Mouse (Mus musculus) kidney, postnatal 36 days (tissue): ENCODE measurements at regions not wholly inside any gene's neighbourhood (a gene's known extent, or its start where the extent isn't known, plus 50 kb on each side); places are given as distances from the start of the nearest gene placed in this dataset.

ENCODE experiments used
- DNase-seq, 2 experiments: peaks; one replicate each; pipeline ENCODE4 v3.0.0; 2021 to 2022; ENCODE audit warnings: mixed read lengths in 2 of 2

DNA sequence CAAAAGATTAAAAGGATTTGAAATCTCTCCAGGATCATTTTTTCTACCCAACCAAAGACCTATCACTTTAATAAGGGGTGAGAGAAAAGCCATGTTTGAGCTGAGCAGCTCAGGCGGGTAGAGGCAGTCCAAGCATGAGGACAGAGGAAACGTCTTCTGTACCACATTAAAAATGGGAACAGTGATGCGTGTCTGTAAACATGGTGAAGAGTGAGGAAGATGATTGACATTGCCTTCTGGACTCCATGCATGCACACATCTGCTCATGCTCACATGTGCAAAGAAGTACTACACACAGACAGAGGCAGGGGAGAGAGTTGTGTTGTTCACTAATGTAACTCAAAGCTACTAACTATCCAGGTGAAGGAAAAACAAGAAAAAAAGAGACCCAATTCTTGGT, 243.4 kb upstream of the Htr2a start:
- DNase-seq: no peak

DNA sequence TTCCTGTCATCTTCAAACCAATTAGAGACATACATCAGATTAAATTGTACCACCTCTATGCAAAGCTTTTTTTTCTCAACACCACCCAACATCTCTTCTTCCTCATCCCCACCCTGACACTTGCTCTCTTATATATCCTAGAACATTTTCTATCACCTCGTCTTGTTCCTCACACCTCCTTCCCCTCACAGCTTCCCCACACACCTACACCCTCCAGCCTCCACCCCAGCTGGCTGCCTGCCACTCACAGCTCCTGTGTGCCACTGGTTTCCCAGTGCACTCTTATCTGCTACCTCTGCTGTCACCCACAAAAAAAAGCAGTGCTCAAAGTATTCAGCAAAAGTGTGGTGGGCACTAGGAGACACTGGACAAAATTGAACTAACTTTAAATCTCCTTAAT, 231.2 kb upstream of the Htr2a start:
- DNase-seq: no peak

DNA sequence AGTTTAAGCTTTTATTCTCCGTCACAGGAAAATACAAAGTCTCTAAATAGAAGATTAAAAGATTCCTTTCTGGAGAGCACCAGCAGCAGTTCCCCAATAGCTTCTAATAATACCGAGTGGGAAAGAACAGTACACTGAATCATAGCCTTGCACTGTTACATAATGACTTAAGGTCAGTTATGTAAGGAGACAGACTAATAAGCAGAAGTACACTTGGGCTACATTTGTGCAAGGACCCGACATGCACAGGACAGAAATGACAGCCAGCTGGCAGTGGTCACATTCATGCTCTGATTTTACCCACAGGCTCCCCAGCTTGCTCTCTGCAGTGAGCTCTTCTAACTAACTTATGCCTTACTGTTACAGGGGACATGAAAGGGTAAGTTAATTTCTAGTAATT, 212.4 kb upstream of the Htr2a start:
- DNase-seq: peak in 1 of 2 experiments; percentile 0

GRCm38 (mm10) chr14:74464027-74464682, 176.5 kb upstream of the Htr2a start:
- DNase-seq: peak; percentile 1 to 39

- DNase-seq: no peak
These were observed 145.1 kb upstream of the Htr2a start for GRCm38 (mm10) chr14:74495504-74495903.

DNA sequence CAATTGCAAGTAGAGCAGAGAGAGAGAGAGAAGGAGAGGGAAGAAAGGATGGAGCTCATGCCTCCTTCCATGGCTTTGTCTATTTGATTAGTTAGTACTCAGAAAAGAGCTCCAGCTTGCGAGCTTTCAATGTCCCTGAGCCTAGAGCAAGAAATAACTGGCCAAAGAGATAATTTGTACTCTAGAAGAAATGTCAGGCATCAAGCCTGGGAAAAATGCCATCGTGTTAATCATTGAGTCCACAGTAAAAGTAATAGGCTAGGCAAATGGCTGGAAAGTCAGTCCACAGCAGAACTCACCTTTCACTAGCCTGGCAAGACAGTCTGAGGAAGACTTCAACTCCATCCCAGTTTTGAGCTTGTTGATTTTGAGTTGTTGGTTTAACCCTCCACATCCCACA, 129.1 kb upstream of the Htr2a start:
- peak; percentile 33 to 64 for DNase-seq

- DNase-seq: no peak
These were observed 124.2 kb upstream of the Htr2a start for GRCm38 (mm10) chr14:74516451-74516850.

DNA sequence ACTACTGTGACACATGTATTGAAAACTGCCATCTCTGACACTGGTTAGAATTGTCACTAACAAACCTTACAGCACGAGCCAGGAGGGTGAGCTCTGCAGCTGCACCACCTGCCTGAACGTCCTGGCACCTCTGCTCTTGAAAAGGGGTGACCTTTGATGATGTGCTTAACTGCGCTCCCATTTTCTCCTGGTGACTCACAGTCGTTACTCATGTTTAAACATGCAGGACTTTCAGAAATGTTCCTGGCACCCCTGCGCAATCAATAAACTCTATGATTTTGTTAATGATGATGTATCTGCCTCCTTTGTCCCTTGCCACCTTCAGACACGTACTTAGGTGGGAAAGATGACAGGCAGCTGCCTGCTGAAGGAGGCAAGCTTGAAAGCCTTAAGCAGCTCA, 121.1 kb upstream of the Htr2a start:
- DNase-seq: no peak

DNA sequence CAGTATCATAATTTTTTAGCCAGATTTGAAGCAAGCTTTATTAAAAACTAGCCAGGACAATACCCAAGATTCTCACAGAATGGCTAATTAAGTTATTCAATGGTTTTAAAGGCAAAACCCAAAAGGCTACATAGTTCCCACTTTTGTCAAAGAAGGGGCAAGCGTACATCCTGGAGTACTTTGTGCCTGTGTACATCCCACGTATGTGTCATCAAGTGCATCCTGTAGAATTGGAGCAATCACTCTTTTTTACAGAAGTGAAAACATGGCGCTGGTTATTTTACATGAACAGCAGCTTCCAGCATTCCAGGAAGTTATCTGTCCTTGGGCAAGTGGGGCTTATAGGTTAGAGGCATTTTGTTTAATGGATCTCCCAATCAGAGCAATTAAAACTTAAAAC, 119.0 kb upstream of the Htr2a start:
- DNase-seq: no peak

DNA sequence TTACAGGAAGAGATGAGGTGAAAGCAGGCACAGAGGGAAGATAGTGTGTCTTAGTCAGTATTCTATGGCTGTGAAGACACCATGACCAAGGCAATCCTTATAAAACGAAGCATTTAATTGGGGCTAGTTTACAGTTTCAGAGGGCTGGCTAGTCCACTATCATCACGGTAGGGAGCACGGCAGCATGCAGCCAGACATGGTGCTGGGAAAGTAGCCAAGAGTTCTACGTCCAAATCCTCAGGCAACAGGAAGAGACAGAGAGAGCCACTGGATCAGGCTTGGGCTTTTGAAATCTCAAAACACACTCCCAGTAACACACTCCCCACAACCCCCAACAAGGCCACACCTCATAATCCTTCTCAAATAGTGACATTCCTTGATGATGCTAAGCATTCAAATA, 113.4 kb upstream of the Htr2a start:
- peak; percentile 24 to 39 for DNase-seq

GRCm38 (mm10) chr14:74529368-74529951, 111.2 kb upstream of the Htr2a start:
- DNase-seq: no peak

DNA sequence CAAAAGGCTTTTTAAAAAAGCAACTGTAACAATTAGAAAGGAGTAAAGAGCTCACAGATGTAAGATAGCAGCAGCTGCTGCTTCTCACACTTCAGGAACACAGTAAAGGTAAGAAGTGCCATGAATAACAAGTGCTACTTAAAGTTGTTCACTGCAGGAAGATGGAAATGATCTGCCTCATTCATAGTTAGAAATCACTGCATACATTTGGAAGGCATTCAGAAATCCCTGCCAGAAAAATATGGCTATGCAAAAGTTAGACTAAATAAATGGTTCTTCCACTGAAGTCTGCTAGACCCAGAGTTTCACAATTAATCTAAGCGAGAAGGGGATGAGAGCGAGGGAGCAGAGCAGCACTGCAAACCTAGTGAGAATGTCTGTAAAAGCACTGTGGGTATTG, 102.5 kb upstream of the Htr2a start:
- no peak for DNase-seq

DNA sequence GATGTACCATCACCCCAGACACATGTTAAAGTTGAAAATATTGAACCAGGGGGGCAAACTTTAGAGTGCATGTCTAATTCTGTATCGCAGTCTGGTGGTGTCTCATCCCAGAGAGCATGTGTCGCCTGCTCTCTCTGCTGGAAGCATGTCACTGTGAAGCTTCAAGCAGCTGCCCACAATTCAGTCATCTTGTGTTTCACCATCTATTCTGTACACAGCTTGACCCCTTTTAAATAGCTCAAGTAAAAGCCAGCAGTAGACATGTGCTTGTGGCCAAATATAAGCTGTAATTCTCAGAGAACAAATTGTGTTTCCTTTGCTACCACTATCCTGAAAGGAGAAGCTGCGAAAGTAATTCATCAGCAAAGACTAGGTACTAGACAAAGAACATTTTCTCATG, 96.6 kb upstream of the Htr2a start:
- no peak for DNase-seq

GRCm38 (mm10) chr14:74551091-74551490, 89.5 kb upstream of the Htr2a start:
- no peak for DNase-seq

- DNase-seq: peak in 1 of 2 experiments; percentile 40
These were observed 87.0 kb upstream of the Htr2a start for GRCm38 (mm10) chr14:74553636-74554035.

- no peak for DNase-seq
These were observed 82.3 kb upstream of the Htr2a start for GRCm38 (mm10) chr14:74558359-74558758.
